Mouse (Mus musculus) liver, adult 2 months (tissue): ENCODE measurements around the gene Art3.
A peak's percentile ranks its signal among the peaks of the same experiment; 100 is the strongest.

Experiments used
- CTCF ChIP-seq: fragments of 200-500 bp; IDR thresholded peaks from 2 replicates; pipeline ENCODE4 v1.5.1; 2011; ENCODE audit warnings: low read depth, low read length, control low read depth
- POLR2A ChIP-seq: fragments of 200-500 bp; IDR thresholded peaks from 2 replicates; pipeline ENCODE4 v1.6.1; 2011; ENCODE audit warnings: low read length, control low read depth; ENCODE audit not compliant: insufficient read depth; ENCODE audit errors: extremely low read depth

DNA sequence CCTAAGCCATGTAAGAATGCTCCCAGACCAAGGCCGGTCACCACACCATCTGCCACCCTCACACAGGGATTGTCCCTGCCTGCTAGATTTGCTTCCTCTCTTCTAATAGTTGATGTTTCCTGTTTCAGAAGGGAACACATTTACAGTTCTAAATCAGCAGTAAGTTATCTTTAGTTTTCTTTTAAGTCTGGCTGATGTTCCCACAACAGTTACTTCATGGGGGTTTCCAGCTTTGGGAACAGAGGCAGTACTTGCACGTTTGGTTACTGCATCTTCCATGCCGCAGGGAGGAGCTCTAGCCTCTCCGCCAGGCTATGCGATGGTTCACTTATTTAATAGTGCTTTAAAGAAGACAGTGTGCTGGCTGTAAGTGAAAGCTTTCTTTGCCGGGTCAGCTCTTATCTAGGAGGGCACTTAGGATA, 43.1 kb downstream of the Art3 start:
- TF ChIP-seq POLR2A (no peak), CTCF (peak; percentile 38; the same call in 1 of the 2 replicates)
